Mouse (Mus musculus): Measurements from ENCODE around the gene Marf1.

Gene Marf1

GRCm38 (mm10) chr16:14137976-14138561 is 25.1 kb downstream of the Marf1 start:
- no peak for DNase-seq (ENCODE audit: low read depth, low spot score)

DNA sequence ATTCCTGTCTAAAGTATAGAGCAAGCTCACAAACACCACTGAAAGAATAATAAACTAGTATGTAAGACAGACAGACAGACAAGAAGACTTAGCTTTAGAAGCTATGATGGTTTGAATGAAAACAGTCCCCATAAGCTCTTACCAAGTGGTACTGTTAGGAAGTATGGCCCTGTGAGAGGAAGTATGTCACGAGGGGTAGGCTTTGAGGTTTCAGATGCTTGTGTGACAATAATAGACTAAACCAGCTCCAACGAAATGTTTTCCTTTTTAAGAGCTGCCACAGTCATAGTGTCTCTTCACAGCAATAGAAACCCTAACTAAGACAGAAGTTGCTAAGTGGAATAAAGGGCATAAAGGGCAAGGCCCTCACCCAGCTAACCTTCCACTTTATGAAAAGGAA is 28.1 kb downstream of the Marf1 start:
- no peak for DNase-seq (ENCODE audit: low read depth, low spot score)

DNA sequence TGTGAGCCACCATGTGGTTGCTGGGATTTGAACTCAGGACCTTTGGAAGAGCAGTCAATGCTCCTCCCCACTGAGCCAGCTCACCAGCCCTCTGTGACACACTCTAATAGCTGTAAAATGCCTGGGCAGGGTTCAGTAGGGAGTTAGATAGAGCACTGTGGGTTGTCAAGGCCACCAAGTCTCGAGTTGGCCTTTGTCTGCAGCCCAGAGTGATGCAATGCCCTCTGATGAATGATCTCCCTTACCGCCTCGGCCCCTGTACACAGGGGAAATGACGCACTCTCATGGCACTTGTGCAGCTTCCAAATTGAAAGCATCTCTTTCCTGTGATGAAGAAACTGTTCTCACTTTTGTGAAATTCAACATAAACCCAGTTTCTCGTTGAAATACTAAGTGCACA is 31.3 kb downstream of the Marf1 start:
- no peak for DNase-seq (ENCODE audit: low read depth, low spot score)

GRCm38 (mm10) chr16:14131376-14131775 is 31.8 kb downstream of the Marf1 start:
- no peak for DNase-seq (ENCODE audit: low read depth, low spot score)

DNA sequence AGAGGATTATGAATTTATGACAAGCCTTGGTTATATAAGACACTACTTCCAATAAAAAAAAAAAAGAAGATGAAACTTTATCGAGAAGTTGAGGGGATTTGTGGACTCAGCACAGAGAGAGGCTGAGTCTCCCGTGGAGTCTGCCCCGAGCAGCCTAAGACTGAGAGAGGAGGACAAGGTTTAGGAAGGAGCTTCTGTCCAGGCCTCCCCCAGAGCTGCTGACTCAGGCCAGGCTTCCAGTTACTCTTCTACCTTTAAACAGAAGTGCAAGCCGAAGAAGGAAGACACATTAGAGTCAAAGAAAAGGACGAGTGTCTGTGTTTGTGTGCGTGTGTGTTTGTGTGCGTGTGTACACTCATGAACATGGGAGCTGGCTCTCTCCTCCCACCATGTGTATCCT is 32.4 kb downstream of the Marf1 start:
- no peak for DNase-seq (ENCODE audit: low read depth, low spot score)

- DNase-seq (ENCODE audit: low read depth, low spot score), result no peak
Observed at GRCm38 (mm10) chr16:14128977-14129376, 34.2 kb downstream of the Marf1 start.

DNA sequence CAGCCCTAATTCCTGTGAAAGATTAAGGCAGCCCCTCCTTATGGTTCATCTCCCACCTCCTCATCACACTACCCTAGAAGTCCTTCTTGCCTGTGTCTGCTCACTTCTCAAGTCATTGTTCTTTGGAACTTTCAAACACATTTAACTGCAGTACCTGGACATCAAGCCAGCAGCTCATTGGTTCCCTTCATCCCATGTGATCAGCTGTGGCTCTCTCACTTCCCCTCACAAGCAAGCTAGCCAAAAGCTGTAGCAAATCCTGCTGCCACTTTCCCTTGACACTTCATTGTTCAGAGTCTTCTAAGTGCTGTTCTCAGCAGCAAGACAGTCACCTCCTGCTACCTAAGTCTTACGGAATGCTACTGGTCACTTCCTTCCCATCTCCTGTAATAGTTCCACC is 37.9 kb downstream of the Marf1 start:
- DNase-seq (ENCODE audit: low read depth, low spot score), result no peak

GRCm38 (mm10) chr16:14124709-14125108 is 38.4 kb downstream of the Marf1 start:
- no peak for DNase-seq (ENCODE audit: low read depth, low spot score)

GRCm38 (mm10) chr16:14123901-14124300 is 39.2 kb downstream of the Marf1 start:
- no peak for DNase-seq (ENCODE audit: low read depth, low spot score)

DNA sequence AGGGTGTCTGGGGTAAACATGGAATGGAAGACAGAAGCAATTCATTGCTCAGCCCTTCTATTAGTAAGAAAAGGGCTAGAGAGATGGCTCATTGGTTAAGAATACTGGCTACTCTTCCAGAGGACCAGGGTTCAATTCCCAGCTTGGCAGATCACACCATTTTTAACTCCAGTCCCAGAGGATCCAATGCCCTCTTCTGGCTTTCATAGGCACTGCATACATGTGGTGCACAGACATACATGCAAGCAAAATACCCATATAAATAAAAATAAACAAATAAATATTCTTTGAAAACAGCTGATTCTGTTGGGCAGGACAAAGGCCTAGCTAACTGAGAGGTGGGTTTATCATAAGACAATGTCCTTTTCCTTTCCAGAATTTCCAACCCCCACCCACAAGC is 40.6 kb downstream of the Marf1 start:
- DNase-seq (ENCODE audit: low read depth, low spot score), result no peak

DNA sequence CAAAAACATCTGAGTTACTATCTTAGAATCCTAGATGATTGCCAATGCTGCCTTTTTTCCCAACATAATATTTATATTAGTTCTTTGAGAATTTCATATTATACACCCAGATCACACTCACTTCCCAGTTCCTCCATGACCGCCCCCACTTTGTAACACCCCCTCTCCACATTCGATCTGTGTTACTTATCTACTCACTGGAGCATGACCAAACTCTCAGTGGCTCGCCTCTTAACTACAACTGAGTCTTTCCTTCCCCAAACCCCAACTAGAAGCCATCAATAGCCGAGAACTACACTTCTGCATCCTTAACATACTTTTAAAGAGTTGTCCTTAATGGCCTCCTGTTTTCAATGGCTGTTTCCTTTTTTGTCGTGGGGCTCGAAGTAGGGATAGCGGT is 41.6 kb downstream of the Marf1 start:
- no peak for DNase-seq (ENCODE audit: low read depth, low spot score)

- no peak for DNase-seq (ENCODE audit: low read depth, low spot score)
Observed at GRCm38 (mm10) chr16:14120941-14121340, 42.2 kb downstream of the Marf1 start.

GRCm38 (mm10) chr16:14117299-14117698 is 45.9 kb downstream of the Marf1 start:
- no peak for DNase-seq (ENCODE audit: low read depth, low spot score)

DNA sequence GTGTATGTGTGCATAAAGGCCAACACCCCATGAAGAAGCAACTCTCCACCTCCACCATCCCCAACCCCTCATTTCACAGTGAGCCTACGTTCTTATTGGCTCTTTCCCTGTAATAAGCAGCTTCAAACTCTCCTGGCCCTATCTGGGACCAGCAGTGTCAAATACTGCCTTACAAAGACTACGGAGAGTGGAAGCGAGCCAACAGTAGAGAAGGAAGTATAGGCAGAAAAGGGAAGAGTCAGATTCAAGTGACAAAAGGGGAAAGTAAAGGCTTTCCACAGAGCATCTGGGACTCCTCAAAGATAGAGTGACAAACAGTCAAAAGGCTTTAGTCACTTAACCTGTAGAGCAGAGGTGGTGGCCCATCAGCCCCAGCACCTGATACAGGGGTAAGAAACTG is 50.4 kb downstream of the Marf1 start:
- no peak for DNase-seq (ENCODE audit: low read depth, low spot score)

GRCm38 (mm10) chr16:14112133-14112532 is 51.0 kb downstream of the Marf1 start:
- no peak for DNase-seq (ENCODE audit: low read depth, low spot score)

GRCm38 (mm10) chr16:14110922-14111321 is 52.2 kb downstream of the Marf1 start:
- DNase-seq (ENCODE audit: low read depth, low spot score), result no peak

DNA sequence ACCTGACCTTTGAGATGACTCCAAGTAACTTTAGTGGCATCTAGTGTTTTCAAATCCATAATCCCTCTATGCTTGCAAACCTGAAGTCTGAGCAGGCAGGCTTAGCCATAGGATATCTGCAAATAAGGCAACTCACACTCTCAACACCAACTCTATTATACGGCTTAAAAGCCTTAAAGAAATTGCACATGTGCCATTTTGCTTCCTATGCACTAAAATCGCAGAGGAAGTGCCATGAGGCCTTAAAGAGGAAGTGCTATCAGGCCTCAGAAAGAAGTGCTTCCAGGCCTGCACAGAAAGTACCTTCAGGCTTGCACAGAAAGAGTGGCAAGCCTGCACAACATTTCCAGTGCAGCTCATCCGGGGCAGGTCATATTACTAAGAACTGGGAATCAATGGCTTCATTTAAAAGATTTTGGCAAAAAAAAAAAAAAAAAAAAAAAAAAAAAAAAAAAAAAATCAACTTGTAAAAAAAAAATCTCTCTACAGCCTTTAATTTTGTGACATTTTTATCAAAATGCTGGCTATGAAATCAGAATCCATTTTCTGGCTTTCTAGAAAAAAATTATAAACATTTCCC is 53.4 kb downstream of the Marf1 start:
- no peak for DNase-seq (ENCODE audit: low read depth, low spot score)

- no peak for DNase-seq (ENCODE audit: low read depth, low spot score)
Observed at GRCm38 (mm10) chr16:14105891-14106290, 57.3 kb downstream of the Marf1 start.

DNA sequence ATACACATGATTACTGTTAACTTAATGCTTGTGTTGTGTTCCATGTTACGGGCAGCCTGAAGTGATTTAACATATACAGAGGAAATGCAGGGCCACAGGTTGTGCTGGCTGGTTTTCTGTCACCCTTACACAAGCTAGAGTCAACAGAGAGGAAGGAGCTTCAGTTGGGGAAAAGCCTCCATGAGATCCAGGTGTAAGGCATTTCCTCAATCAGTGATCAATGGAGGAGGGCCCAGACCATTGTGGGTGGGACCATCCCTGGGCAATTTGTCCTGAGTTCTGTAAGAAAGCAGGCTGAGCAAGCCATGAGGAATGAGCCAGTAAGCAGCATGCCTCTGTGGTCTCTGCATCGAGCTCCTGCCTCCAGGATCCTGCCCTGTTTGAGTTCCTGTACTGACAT is 71.4 kb downstream of the Marf1 start:
- DNase-seq (ENCODE audit: low read depth, low spot score), result no peak

- DNase-seq (ENCODE audit: low read depth, low spot score), result no peak
Observed at GRCm38 (mm10) chr16:14089296-14089695, 73.9 kb downstream of the Marf1 start.

DNA sequence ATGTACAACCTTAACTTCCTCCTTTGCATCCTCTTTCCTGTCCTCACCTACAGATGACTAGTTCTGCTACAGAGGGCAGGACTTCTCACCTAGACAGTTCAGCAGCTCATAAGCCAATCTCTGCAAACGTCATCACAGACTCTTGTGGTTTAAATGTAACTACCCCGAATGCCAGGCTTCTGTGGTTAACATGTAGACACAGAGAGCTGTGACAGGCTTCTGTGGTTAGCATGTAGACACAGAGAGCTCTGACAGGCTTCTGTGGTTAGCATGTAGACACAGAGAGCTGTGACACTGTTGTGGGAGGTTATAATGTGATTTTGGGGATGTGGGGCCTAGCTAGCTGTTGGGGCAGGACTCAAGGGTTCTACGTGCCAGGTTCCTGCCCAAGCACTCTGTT is 74.9 kb downstream of the Marf1 start:
- no peak for DNase-seq (ENCODE audit: low read depth, low spot score)

DNA sequence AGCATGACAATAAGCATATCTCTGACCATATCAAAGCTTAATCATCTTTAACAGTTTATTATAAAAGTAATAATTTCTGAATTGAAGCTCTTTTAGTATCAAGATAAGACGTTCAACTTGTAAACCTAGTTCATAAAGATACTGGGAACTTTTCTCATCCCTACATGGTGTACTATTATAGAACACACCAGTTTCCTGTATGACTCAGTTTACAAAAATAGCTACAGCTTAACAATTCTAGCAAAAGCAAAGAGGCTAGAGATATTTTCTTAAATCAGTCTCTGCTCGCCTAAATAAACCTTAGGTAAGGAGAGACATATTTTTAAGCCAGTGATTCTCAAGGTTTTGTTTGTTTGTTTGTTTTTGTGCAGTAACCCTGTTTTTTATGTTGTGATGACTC is 80.2 kb downstream of the Marf1 start:
- no peak for DNase-seq (ENCODE audit: low read depth, low spot score)

GRCm38 (mm10) chr16:14070471-14071169 is 92.5 kb downstream of the Marf1 start:
- no peak for DNase-seq (ENCODE audit: low read depth, low spot score)
